Mouse (Mus musculus) embryonic facial prominence, embryonic 13.5 days (tissue): ENCODE measurements around the gene Zpbp. TPM values are rescaled to one million over a fixed set of nuclear protein-coding genes. Genes with fewer than 3 reads are reported as not detected.

Experiments
- ATAC-seq: fragments of 200-750 bp; cut with Nextera tagmentation; 2 replicates; pipeline ENCODE4 v1.8.0; 2017; ENCODE audit warnings: low read depth; ENCODE audit not compliant: insufficient number of reproducible peaks, insufficient read depth, low FRiP score, low TSS enrichment
- H3K27ac ChIP-seq: fragments of 300-500 bp; sonication (generic); 2 replicates; pipeline ENCODE4 v1.5.1; 2015; ENCODE audit warnings: moderate library complexity, mild to moderate bottlenecking, inconsistent platforms
- H3K27me3 ChIP-seq: fragments of 300-500 bp; sonication (generic); 2 replicates; pipeline ENCODE4 v1.6.1; 2015; ENCODE audit warnings: mild to moderate bottlenecking, inconsistent platforms
- H3K36me3 ChIP-seq: fragments of 300-500 bp; sonication (generic); 2 replicates; pipeline ENCODE4 v1.6.1; 2015; ENCODE audit warnings: mild to moderate bottlenecking, inconsistent platforms
- H3K4me1 ChIP-seq: fragments of 300-500 bp; sonication (generic); 2 replicates; pipeline ENCODE4 v1.6.1; 2015; ENCODE audit warnings: inconsistent platforms
- H3K4me2 ChIP-seq: fragments of 300-500 bp; sonication (generic); 2 replicates; pipeline ENCODE4 v1.6.1; 2015; ENCODE audit warnings: moderate library complexity, mild to moderate bottlenecking, inconsistent platforms
- H3K4me3 ChIP-seq: fragments of 300-500 bp; sonication (generic); 2 replicates; pipeline ENCODE4 v1.5.1; 2015; ENCODE audit warnings: mild to moderate bottlenecking, inconsistent platforms
- H3K9ac ChIP-seq: fragments of 300-500 bp; sonication (generic); 2 replicates; pipeline ENCODE4 v1.6.1; 2015; ENCODE audit warnings: mild to moderate bottlenecking, inconsistent platforms
- H3K9me3 ChIP-seq: fragments of 300-500 bp; sonication (generic); 2 replicates; pipeline ENCODE4 v1.6.1; 2016; ENCODE audit warnings: inconsistent platforms
- WGBS: fragments of 180-500 bp; shearing (Covaris S2); methylation state at CpG from one replicate; pipeline ENCODE4 v1.1.7; 2015; ENCODE audit warnings: mixed read lengths; 5-methylcytosine and 5-hydroxymethylcytosine counted together
- polyA plus RNA-seq: library from polyadenylated mRNA; unstranded; fragments of >200 nt; fragmentation: Nextera tagmentation; extraction: Ambion mirVana; gene quantifications from 2 replicates; pipeline ENCODE4 v1.2.1, GENCODE M21; 2015

Zpbp gene
- 0.90 and 1.2 TPM in 2 replicates for polyA plus RNA-seq

- peak within 1 kb of the TSS; percentile 66 for H3K4me3 ChIP-seq
- H3K4me1 ChIP-seq = no peaks in the 10 kb centered on the region
- H3K4me2 ChIP-seq = peak within 1 kb of the TSS; percentile 64
- H3K36me3 ChIP-seq = no peaks in the 10 kb centered on the region
- 2% methylated on average over 64 of the region's 66 CpGs for WGBS
- H3K27me3 ChIP-seq = peaks cover 3% of the 10 kb centered on the region; the same call in 1 of the 2 replicates
- H3K9ac ChIP-seq = peak within 1 kb of the TSS; percentile 82
- peak within 1 kb of the TSS; percentile 57 for H3K27ac ChIP-seq
- ATAC-seq = peak; percentile 94
- no peaks in the 10 kb centered on the region for H3K9me3 ChIP-seq
Observed at GRCm38 (mm10) chr11:11461635-11462560, at the start of gene Zpbp, which contains the start of gene Spata48. Zpbp (minus strand) TSS chr11:11462408. Spata48 (plus strand) TSS chr11:11462094.

GRCm38 (mm10) chr11:11509413-11509812 lies 47.2 kb upstream of the Zpbp start:
- Histone ChIP-seq H3K4me2 (no peak overlapping the region), H3K36me3 (no peaks in the 10 kb centered on the region), H3K27ac (no peak overlapping the region), H3K4me1 (no peaks in the 10 kb centered on the region), H3K9ac (no peak overlapping the region), H3K9me3 (no peaks in the 10 kb centered on the region), H3K27me3 (no peaks in the 10 kb centered on the region), H3K4me3 (no peak overlapping the region)
- no peak for ATAC-seq
- 65% methylated on average over 2 of the region's 2 CpGs for WGBS

GRCm38 (mm10) chr11:11506187-11506586 lies 44.0 kb upstream of the Zpbp start:
- Histone ChIP-seq H3K36me3 (no peaks in the 10 kb centered on the region), H3K4me2 (no peak overlapping the region), H3K9ac (no peak overlapping the region), H3K27me3 (no peaks in the 10 kb centered on the region), H3K4me1 (no peaks in the 10 kb centered on the region), H3K9me3 (no peaks in the 10 kb centered on the region), H3K27ac (no peak overlapping the region), H3K4me3 (no peak overlapping the region)
- no peak for ATAC-seq
- 70% methylated on average over 2 of the region's 2 CpGs for WGBS

- 17% methylated on average over 10 of the region's 10 CpGs for WGBS
- H3K4me3 ChIP-seq = no peak overlapping the region
- no peak for ATAC-seq
- no peak overlapping the region for H3K4me2 ChIP-seq
- no peaks in the 10 kb centered on the region for H3K36me3 ChIP-seq
- no peaks in the 10 kb centered on the region for H3K4me1 ChIP-seq
- H3K9ac ChIP-seq = no peak overlapping the region
- no peaks in the 10 kb centered on the region for H3K9me3 ChIP-seq
- no peak overlapping the region for H3K27ac ChIP-seq
- H3K27me3 ChIP-seq = no peaks in the 10 kb centered on the region
Observed at GRCm38 (mm10) chr11:11499944-11500343, 37.7 kb upstream of the Zpbp start.

GRCm38 (mm10) chr11:11495697-11496096 lies 33.5 kb upstream of the Zpbp start:
- WGBS = 93% methylated on average over 2 of the region's 2 CpGs
- no peak overlapping the region for H3K4me2 ChIP-seq
- no peaks in the 10 kb centered on the region for H3K36me3 ChIP-seq
- H3K27ac ChIP-seq = no peak overlapping the region
- no peaks in the 10 kb centered on the region for H3K9me3 ChIP-seq
- no peak overlapping the region for H3K4me3 ChIP-seq
- no peaks in the 10 kb centered on the region for H3K4me1 ChIP-seq
- no peaks in the 10 kb centered on the region for H3K27me3 ChIP-seq
- H3K9ac ChIP-seq = no peak overlapping the region
- ATAC-seq = no peak

GRCm38 (mm10) chr11:11492044-11492443 lies 29.8 kb upstream of the Zpbp start:
- no peak for ATAC-seq
- no peak overlapping the region for H3K4me2 ChIP-seq
- WGBS = 69% methylated on average over 5 of the region's 5 CpGs

GRCm38 (mm10) chr11:11484378-11484777 lies 22.2 kb upstream of the Zpbp start:
- Histone ChIP-seq H3K4me1 (no peaks in the 10 kb centered on the region), H3K4me2 (no peak overlapping the region), H3K27me3 (no peaks in the 10 kb centered on the region), H3K36me3 (no peaks in the 10 kb centered on the region), H3K9me3 (no peaks in the 10 kb centered on the region), H3K27ac (no peak overlapping the region), H3K4me3 (no peak overlapping the region), H3K9ac (no peak overlapping the region)
- 49% methylated on average over 8 of the region's 8 CpGs for WGBS
- no peak for ATAC-seq

More at GRCm38 (mm10) chr11:11492044-11492443, 29.8 kb upstream of the Zpbp start:
- Histone ChIP-seq H3K36me3 (no peaks in the 10 kb centered on the region), H3K9ac (no peak overlapping the region), H3K27ac (no peak overlapping the region), H3K27me3 (no peaks in the 10 kb centered on the region), H3K4me1 (no peaks in the 10 kb centered on the region), H3K9me3 (no peaks in the 10 kb centered on the region), H3K4me3 (no peak overlapping the region)

GRCm38 (mm10) chr11:11468924-11469323 lies 6.7 kb upstream of the Zpbp start:
- Histone ChIP-seq H3K27ac (no peak overlapping the region), H3K9ac (no peak overlapping the region), H3K27me3 (no peaks in the 10 kb centered on the region), H3K4me3 (no peak overlapping the region), H3K36me3 (no peaks in the 10 kb centered on the region), H3K9me3 (no peaks in the 10 kb centered on the region), H3K4me1 (no peaks in the 10 kb centered on the region), H3K4me2 (no peak overlapping the region)
- ATAC-seq = no peak

- H3K36me3 ChIP-seq = no peaks in the 10 kb centered on the region
- ATAC-seq = no peak
- no peaks in the 10 kb centered on the region for H3K4me1 ChIP-seq
- H3K4me3 ChIP-seq = peak overlapping the region; percentile 66
- H3K4me2 ChIP-seq = peak overlapping the region; percentile 64
- WGBS = 81% methylated on average over 5 of the region's 5 CpGs
- H3K27ac ChIP-seq = 0 out of 2 replicates have a peak overlapping the region, but pooled peaks have one; percentile 57
- no peaks in the 10 kb centered on the region for H3K9me3 ChIP-seq
- peak overlapping the region; percentile 82 for H3K9ac ChIP-seq
- peaks cover 3% of the 10 kb centered on the region; the same call in 1 of the 2 replicates for H3K27me3 ChIP-seq
Observed at GRCm38 (mm10) chr11:11462561-11462890, 318 bp upstream of the Zpbp start.

GRCm38 (mm10) chr11:11455037-11455436 lies 7.2 kb downstream of the Zpbp start:
- no peak for ATAC-seq

GRCm38 (mm10) chr11:11417356-11417755 lies 44.9 kb downstream of the Zpbp start:
- Histone ChIP-seq H3K36me3 (no peaks in the 10 kb centered on the region), H3K4me3 (no peak overlapping the region), H3K4me2 (no peak overlapping the region), H3K9me3 (no peaks in the 10 kb centered on the region), H3K27me3 (no peaks in the 10 kb centered on the region), H3K4me1 (no peaks in the 10 kb centered on the region), H3K27ac (no peak overlapping the region), H3K9ac (no peak overlapping the region)
- WGBS = 78% methylated on average over 2 of the region's 2 CpGs
- ATAC-seq = no peak

More at GRCm38 (mm10) chr11:11455037-11455436, 7.2 kb downstream of the Zpbp start:
- WGBS = 31% methylated on average over 2 of the region's 2 CpGs
- H3K27ac ChIP-seq = no peak overlapping the region
- no peak overlapping the region for H3K4me2 ChIP-seq
- H3K36me3 ChIP-seq = no peaks in the 10 kb centered on the region
- H3K9me3 ChIP-seq = no peaks in the 10 kb centered on the region
- H3K27me3 ChIP-seq = peaks cover 3% of the 10 kb centered on the region; the same call in 1 of the 2 replicates
- H3K4me1 ChIP-seq = no peaks in the 10 kb centered on the region
- no peak overlapping the region for H3K4me3 ChIP-seq
- H3K9ac ChIP-seq = no peak overlapping the region

GRCm38 (mm10) chr11:11414188-11414587 lies 48.0 kb downstream of the Zpbp start:
- Histone ChIP-seq H3K27ac (no peak overlapping the region), H3K4me2 (no peak overlapping the region), H3K4me1 (no peaks in the 10 kb centered on the region), H3K9ac (no peak overlapping the region), H3K36me3 (no peaks in the 10 kb centered on the region), H3K9me3 (no peaks in the 10 kb centered on the region), H3K27me3 (no peaks in the 10 kb centered on the region), H3K4me3 (no peak overlapping the region)
- ATAC-seq = no peak
- WGBS = 68% methylated on average over 5 of the region's 5 CpGs
